Mouse (Mus musculus): Measurements from ENCODE around the gene Olfr67.
"Not testable (repeated sequence)": the region's sequence is repeated elsewhere in the genome, so short reads cannot be mapped to it uniquely, and the experiment has no call there.

Gene Olfr67

DNA sequence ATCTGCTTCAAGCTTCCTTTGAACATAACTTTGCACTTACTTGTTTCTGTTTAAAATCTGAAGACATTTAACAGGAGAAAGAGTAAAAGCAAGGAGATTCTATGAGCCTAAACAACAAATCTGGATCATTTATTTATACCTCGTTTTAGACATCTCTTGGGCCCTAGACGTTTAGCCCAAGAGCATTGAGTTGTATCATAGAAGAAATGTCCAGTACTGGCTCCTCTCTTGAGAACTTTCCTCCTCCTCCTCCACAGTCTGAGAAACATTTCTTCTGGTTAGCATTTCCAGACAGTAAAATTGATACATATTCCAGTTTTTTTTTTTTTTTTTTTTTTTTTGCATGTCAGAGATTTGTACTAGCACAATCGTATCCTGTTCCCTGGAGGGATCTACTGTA lies at the start of gene Olfr67:
Gene Olfr67 (minus strand): TSS at position 101 of the 400 bp plus-strand sequence.
- DNase-seq (ENCODE audit: low spot score): no peak

DNA sequence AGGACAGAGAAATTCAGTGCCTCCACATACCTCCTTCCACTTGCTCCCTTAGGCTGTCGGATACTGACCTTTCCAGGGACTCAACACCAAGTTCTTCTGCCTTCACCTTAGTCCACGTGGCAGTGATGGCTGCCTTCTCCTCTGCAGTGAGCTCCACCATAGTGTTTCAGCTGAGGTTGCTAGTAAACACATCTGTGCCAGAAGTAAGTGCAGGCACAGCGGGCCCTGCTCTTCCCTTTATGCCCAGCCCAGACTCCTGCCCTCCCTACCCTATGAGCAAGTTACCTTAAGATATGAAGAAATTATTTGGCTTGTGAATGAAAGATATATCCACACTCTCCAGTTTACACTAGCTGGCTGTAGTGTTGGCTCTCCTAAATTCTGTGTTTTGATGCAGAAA lies 48.6 kb upstream of the Olfr67 start, which contains the start of gene Hbb-bh2:
Gene Hbb-bh2 (minus strand): TSS at position 253 of the 400 bp plus-strand sequence.
- DNase-seq (ENCODE audit: low spot score): no peak

DNA sequence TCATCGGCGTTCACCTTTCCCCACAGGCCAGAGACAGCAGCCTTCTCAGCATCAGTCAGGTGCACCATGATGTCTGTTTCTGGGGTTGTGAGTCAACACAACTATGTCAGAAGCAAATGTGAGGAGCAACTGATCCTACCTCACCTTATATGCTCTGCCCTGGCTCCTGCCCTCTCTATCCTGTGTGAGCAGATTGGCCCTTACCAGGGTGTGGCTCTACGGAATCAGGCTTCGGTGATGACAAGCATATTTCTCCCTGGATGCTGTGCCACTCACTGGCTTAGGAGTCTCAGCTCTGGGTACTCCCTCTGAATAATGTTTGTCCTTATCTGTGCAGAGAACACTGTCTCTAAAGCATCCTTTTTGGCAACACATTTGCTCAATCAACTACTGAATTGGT lies 36.2 kb upstream of the Olfr67 start, which contains the start of gene Hbb-bs:
Gene Hbb-bs (minus strand): TSS at position 289 of the 400 bp plus-strand sequence.
- DNase-seq (ENCODE audit: low spot score): peak; percentile 68

DNA sequence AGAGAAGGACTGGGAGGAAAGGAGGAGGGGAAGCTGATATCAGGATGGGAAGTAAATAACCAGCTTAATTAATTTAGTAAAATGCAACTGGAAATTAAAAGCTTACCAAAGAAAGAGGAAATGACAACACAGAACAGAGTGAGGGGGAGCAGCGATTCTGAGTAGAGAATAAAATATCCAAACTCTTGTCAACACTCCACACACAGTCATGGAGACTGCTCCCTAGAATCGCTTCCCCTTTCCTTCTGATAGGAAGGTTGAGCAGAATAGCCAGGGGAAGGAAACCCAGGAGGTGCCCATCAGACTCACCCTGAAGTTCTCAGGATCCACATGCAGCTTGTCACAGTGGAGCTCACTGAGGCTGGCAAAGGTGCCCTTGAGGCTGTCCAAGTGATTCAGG lies 35.5 kb upstream of the Olfr67 start:
- DNase-seq (ENCODE audit: low spot score): not testable (repeated sequence)

DNA sequence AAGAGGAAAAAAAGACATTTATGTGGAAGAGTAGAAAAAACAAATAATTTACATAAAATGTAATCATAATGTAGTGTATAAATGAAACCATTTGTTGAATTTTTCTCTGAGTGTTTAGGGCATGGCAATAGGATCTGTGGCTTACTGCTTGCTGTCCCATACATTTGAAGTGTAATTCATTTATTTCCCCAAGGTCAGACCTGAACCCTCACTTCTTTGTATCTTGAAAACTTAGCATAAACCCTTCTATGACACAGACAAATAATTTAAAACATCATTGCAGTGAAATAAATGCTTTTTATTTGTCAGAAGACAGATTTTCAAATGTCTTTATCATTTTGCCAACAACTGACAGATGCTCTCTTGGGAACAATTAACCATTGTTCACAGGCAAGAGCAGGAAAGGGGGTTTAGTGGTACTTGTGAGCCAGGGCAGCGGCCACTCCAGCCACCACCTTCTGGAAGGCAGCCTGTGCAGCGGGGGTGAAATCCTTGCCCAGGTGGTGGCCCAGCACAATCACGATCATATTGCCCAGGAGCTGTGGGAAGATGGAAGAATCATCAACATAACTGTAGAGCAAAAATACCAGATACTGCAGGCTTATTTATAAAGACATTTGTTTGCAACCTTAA lies 34.8 kb upstream of the Olfr67 start:
- DNase-seq (ENCODE audit: low spot score): no peak

DNA sequence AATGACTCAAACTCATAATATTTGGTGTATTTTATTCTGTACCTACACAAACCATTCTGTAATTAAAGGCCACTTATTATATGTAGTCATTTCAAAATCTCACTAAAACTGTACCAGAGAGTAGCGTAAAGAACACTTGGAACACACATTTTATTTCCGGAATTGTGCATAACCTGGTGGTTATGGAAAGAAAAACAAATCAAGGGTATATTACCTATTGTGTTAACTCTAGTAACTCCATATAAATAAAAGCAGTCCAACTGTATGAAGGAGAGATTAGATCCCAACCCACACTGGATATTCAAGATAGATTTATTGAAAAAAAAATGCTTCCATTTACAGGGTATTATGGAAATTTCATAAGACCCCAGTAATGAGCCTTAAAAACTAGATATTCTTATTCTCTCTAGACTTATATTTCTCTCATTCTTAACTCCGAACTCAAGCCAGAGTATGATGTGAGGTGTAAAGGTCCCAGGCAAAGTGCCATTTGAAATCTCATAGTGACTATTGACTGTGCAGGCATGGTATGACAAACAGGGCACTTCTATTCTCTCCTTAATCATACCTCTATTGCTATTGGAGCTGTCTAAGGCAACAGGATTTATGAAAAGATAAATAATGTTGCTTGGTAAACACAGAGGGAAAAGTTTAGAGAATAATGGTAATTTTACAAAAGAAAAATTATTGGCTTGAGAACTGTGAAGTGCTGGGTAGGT lies 34.1 kb upstream of the Olfr67 start:
- no peak for DNase-seq (ENCODE audit: low spot score)

DNA sequence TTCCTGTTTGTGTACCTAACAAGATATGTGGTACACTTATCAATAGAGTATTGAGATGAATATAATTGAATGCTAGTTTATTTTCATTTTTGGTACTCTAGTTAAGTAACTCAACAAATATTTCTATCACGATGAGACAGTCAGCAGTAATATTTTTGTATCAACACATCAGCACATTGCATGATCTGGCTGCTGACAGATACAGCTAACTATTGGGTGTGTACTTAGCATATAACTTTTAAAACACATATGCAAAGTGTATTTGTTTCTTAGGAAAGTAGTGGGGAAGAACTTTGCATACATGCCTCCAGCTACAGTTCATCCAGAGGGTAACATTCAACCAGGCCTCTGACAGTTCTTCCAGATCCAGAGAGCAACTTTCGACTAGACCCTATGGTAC lies 33.0 kb upstream of the Olfr67 start:
- DNase-seq (ENCODE audit: low spot score): no peak

DNA sequence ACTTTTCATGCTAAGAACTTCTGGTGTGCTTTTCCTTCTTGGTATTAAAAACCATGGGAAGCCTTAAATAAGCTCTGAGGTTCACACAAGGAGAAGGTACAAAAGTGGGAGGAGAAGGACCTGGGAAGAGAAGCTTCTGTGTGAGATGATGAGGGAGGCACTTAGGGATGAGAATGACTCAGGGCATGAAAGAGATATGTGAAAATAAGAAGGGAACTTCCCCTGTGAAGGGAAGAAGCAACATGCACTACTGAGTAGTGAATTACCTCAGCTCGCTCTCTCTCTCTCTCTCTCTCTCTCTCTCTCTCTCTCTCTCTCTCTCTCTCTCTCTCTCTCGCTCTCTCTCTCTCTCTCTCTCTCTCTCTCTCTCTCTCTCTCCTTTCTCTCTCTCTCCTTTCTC lies 23.5 kb upstream of the Olfr67 start:
- DNase-seq (ENCODE audit: low spot score): not testable (repeated sequence)

DNA sequence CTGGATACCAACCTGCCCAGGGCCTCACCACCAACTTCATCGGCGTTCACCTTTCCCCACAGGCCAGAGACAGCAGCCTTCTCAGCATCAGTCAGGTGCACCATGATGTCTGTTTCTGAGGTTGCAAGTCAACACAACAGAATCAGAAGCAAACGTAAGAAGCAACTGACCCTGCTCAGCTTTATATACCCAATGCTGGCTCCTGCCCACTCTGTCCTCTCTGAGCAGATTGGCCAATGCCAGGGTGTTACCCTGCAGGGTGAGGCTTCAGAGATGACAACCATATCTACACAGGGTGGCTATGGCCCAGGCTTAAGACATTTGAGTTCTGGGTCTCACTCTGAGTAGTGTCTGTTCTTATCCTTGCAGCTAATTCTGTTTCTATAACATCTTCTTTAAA lies 22.1 kb upstream of the Olfr67 start, which contains the start of gene Hbb-bt:
Gene Hbb-bt (minus strand): TSS at position 231 of the 400 bp plus-strand sequence.
- peak; percentile 13 for DNase-seq (ENCODE audit: low spot score)

DNA sequence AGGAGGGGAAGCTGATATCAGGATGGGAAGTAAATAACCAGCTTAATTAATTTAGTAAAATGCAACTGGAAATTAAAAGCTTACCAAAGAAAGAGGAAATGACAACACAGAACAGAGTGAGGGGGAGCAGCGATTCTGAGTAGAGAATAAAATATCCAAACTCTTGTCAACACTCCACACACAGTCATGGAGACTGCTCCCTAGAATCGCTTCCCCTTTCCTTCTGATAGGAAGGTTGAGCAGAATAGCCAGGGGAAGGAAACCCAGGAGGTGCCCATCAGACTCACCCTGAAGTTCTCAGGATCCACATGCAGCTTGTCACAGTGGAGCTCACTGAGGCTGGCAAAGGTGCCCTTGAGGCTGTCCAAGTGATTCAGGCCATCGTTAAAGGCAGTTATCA lies 21.5 kb upstream of the Olfr67 start:
- DNase-seq (ENCODE audit: low spot score): not testable (repeated sequence)

DNA sequence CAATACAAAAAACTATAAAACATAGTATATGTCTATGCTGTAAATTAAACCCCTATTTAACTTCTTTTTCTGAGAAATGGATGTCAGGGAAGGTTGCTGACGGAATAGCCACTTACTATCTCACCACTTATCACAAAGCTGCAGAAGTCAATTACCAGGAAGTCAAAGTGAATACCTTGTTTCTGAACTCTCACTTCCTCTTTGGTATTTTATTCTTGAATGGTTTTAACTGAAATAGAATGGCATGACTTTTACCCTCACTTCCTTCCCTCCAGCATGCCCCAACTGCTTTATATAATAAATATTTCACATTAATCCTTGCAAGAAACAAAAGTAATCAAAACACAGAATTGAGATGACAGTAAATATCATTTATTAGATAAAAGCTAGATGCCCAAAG lies 20.6 kb upstream of the Olfr67 start:
- no peak for DNase-seq (ENCODE audit: low spot score)

DNA sequence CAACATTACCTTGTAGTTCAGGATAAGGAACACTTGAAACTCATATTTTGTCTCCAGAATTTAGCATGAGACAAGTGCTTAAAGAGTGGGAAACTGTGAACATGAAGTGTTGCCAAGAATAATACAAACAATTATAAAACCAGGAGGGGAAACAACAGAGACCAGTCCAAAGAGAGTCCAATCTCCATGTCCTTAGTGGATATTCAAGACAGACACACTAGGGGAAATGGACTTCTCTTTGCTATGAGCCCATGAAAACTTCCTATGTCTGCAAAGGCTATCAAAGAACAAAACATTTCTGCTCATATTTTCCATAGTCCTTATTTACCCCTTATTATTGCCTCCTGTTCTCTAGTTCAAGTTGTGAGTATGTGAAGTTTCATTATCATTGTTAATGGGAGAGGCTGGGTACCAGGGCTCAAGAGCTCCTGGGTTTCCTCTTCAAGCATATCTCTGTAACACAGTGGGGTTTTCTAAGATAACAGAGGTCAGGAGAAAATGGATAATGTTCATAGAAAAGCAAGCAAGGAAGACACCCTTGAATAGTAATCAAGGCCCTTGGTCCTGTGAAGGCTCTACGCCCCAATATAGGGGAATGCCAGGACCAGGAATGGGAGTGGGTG lies 19.7 kb upstream of the Olfr67 start:
- DNase-seq (ENCODE audit: low spot score): no peak

DNA sequence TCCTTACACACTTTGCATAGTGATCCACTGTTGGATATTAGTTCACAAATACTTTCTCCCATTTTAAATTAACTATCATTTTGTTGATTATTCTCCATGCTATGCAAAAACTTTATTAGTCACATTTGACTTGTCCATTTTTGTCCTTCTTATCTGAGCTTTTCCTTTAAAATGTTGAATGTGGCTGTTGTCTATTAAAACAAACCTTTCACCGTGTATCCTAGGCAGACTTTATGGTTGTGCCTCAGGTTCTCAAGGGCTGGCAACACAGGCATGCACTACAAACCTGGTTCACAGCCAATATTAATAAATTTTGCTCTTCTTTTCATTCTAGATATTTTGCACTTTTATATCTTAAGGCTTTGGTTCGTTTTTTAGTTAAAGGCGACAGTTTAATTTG lies 19.1 kb upstream of the Olfr67 start:
- no peak for DNase-seq (ENCODE audit: low spot score)

DNA sequence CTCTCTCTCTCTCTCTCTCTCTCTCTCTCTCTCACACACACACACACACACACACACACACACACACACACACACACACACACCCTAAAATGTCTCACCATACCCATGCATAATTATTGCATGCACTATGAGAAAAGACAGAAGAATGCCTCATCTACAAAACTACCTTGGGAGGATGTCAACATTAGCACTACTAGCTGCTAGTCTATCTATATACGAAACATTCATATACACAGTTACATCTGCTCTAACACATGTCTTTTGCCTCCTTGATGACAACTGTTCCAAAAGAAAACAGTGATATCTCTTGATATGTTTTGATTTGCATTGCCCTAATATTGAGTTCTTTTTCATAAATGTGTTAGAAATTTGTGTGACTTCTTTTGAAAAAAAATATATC lies 18.7 kb upstream of the Olfr67 start:
- DNase-seq (ENCODE audit: low spot score): no peak

DNA sequence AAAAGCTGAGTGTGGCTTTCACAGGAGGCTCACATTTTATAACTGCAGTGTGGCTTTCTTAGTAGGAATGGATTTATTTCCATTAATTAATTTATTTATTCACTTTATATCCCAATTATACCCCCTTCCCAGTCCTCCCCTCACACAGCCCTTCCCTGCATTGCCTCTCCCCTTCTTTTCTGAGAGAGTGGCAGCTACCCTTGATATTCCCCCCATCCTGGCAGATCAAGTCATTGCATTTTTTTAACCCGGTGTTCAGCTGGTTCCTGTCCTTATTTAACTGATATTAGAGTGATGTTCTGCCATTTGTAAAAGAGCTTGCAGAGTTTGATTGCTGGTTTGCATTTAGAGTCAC lies 18.2 kb upstream of the Olfr67 start:
- no peak for DNase-seq (ENCODE audit: low spot score)

DNA sequence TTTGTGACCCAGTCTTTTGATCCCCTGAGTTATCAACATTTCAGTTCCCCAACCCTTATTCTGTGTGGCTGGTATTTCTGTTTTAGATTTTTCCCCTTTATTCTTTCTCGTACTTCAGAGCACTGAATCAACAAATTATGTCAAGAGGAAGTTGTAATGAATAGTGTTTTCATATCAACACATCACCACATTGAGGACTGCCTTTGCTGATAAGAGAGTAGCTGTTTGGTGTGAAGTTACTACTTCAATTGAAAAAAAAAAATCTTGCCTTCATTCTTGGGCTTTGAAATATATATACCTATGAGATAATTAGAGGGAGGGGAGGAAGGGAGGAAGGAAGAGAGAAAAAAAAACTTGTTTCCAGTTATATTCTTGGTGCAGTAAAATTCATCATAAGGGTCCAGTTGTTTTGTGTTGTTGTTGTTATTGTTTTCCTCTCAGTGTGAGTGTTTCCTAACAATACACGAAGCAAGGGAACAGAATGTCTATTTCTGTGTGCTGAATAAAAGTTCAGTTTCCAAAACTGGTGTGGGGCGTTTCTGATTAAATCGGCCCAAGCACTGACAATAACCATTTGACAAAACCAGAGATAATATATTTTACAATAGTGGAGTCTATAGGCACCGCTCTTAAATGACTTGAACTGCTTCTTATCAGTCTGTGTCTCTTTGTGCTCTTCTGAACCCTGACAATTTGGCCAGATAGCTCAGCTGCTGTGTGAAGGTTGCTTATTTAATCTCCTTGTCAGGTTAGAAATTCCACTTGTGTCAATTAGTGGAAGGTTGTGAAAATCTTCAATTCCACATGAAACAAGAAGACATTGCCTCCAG lies 17.6 kb upstream of the Olfr67 start:
- no peak for DNase-seq (ENCODE audit: low spot score)

DNA sequence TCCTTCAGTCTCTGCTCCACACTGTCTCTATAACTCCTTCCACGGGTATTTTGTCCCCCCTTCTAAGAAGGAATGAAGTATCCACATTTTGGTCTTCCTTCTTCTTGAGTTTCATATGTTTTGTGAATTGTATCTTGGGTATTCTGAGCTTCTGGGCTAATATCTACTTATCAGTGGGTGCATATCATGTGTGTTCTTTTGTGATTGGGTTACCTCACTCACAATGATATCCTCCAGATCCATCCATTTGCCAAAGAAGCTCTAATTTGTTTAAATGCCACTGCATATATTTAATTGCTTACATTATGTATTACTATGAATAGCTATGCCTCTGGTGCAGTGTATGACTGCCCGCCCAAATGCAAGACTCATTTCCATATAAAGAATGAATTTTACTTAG lies 16.5 kb upstream of the Olfr67 start:
- not testable (repeated sequence) for DNase-seq (ENCODE audit: low spot score)

DNA sequence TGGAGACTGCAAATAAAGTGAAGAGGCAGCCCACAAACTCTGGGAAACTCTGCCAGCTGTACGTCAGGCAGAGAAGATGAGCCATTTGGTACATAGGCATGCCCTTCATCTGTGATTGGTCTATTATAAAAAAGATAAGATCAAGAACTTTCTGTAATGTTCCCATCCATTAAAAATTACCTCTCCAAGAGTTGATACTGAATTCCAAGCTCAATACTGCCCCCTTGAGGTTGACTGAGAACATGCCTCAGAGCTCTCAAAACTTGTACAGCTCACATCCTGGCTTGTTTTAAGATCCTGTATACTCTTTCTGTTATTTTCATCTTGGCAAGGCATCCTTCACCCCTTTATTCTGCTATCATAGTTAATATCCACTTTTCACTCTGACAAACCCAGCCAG lies 15.2 kb upstream of the Olfr67 start:
- DNase-seq (ENCODE audit: low spot score): no peak

DNA sequence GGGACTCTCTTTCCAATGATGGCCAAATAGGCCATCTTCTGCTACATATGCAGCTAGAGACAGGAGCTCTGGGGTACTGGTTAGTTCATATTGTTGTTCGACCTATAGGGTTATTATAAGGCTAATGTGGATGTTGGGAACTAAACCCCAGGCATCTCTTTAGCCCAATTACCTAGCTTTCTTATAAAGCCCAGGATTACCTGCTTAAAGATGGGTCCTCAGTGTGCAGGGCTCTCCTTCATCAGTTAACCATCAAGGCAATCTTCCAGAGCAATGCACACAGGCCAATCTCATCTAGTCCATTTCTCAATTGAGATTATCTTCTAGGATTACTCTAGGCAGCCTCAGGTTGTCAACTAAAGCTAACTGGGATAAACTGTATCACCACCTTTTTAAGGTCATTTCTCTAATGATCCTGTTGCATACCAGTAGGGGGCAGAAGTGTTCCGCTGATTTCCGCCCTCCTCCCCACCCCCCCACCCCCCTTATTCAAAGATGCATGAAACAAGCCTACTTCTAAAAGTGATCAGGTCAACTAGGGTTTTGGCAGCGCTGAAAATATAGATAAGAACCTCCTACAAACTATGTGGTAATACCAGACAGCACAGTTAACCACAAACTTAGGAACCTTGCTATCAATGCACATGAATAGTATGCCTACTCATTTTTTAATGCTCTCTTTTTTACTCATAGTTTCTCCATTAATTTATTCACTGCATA lies 1.2 kb upstream of the Olfr67 start:
- DNase-seq (ENCODE audit: low spot score): no peak

DNA sequence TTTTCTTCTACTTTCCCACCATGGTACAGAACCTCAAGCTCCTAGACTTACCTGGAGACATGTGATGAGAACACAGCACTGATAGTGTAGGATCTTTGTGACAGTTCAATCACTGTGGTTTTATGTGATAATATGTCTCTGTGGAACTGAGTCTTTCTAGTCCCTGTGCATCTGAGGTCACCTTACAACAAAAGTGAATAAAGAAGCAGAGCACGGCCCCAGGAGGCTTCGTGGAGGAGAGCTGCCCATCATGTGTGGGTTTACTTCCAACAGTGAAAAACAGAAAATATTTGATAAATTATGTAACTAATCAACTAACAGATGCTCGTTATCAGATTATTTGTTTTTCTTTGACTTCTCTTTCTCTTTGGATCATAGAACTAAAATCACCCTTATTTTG lies 12.0 kb downstream of the Olfr67 start, which contains the start of gene Olfr68:
Gene Olfr68 (minus strand): TSS at position 101 of the 400 bp plus-strand sequence.
- DNase-seq (ENCODE audit: low spot score): no peak

DNA sequence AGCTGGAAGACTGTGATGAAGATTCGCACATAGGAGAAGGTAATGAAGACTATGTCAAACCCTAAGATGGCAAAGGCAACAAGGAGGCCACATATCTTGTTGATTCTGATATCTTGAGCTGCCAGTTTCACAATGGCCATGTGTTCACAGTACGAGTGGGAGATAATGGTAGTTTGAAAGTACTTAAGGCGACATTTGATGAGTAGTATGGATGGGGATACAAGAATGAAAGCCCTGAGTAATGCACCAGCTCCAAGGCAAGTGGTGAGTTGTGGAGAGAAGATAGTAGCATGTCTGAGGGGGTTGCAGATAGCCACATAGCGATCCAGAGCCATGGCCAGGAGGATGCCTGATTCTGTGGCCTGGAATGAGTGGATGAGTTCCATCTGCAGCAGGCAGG lies 14.0 kb downstream of the Olfr67 start:
- not testable (repeated sequence) for DNase-seq (ENCODE audit: low spot score)

DNA sequence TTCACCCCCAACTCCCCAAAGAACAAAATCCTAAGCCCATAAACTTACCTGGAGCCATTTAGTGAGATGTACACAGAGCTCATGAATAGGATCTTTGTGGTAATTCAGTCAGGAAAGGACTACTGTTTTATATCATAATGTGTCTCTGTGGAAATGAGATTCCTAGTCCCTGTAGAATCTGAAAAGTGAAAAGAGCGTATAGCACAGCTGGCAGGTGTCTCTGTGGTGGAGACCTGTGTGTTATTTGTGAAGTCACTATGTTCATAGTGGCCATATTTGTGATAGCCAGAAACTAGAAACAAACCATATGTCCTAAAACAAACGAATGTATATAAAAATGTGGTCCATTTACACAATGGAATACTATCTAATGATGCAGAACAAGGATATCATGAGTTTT lies 20.1 kb downstream of the Olfr67 start, which contains the start of gene Olfr69:
Gene Olfr69 (minus strand): TSS at position 101 of the 400 bp plus-strand sequence.
- no peak for DNase-seq (ENCODE audit: low spot score)
